ENCODE assay signal across 8 mouse cellular contexts in the genomic region with DNA sequence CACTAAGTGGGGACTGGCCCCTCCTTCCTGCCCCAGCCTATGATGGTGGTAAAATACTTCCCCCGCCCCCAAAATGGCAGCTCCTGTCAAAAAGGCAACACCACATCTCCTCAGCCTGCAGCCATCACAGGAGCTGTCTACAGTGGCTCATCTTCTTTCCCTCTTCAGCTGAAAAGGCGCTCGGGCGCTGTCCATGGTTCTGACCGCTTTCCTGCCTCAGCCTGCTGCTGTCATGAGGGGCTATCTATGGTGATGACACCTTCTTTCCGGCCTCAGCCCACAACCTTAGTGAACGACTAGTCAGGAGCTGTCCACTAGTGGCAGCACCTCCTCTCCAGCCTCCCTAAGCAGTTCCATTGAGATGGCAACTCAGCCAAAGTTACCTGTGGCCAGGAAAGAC. TPM values are rescaled to one million over a fixed set of nuclear protein-coding genes. Genes with fewer than 3 reads are reported as not detected.
A peak's percentile ranks its signal among the peaks of the same experiment; 100 is the strongest.
DNase-seq lines count a peak whose midpoint lies in the region; ATAC-seq lines count a peak whose summit lies in the region.

No protein-coding gene starts in this region.

- no peaks in the 10 kb centered on the region for H3K4me1 ChIP-seq in heart, embryonic 10.5 days
- no peaks in the 10 kb centered on the region for H3K4me1 ChIP-seq in heart, embryonic 11.5 days (ENCODE audit: control insufficient read depth, insufficient read depth, low read length)
- no peaks in the 10 kb centered on the region for H3K4me1 ChIP-seq in forebrain, embryonic 13.5 days

- no peaks in the 10 kb centered on the region for H3K36me3 ChIP-seq in heart, embryonic 10.5 days
- no peaks in the 10 kb centered on the region for H3K36me3 ChIP-seq in heart, embryonic 11.5 days (ENCODE audit: control insufficient read depth, insufficient read depth, low read length)
- H3K36me3 ChIP-seq in forebrain, embryonic 13.5 days (ENCODE audit: poor library complexity, severe bottlenecking) = no peaks in the 10 kb centered on the region

- no peak overlapping the region for H3K4me2 ChIP-seq in heart, embryonic 11.5 days
- no peak overlapping the region for H3K4me2 ChIP-seq in forebrain, embryonic 13.5 days

- no peaks in the 10 kb centered on the region for H3K9me3 ChIP-seq in heart, embryonic 10.5 days
- H3K9me3 ChIP-seq in heart, embryonic 11.5 days (replicated peaks; ENCODE audit: control insufficient read depth, low read length) = no peaks in the 10 kb centered on the region
- H3K9me3 ChIP-seq in forebrain, embryonic 13.5 days (replicated peaks) = no peaks in the 10 kb centered on the region

- peak; percentile 81 for DNase-seq in heart, embryonic 10.5 days (ENCODE audit: low spot score)
- peak; percentile 51 to 54 for DNase-seq in B cell, adult 2 months
- DNase-seq in c-Kit-positive CD71-positive TER-119-negative erythroid progenitor cells, embryonic 14.5 days (ENCODE audit: low read depth) = peak; percentile 21
- peak; percentile 20 to 82 for DNase-seq in kidney, postnatal 36 days
- DNase-seq in testis, postnatal 14 days (ENCODE audit: low spot score) = peak; percentile 60
- DNase-seq in urinary bladder, adult 2 months (ENCODE audit: low spot score) = no peak

- H3K27me3 ChIP-seq in heart, embryonic 10.5 days (ENCODE audit: insufficient read depth, poor library complexity, severe bottlenecking) = no peaks in the 10 kb centered on the region
- H3K27me3 ChIP-seq in heart, embryonic 11.5 days (ENCODE audit: control insufficient read depth, insufficient read depth, low read length) = no peaks in the 10 kb centered on the region
- no peaks in the 10 kb centered on the region for H3K27me3 ChIP-seq in forebrain, embryonic 13.5 days

- no peak for ATAC-seq in heart, embryonic 11.5 days (replicated peaks; ENCODE audit: insufficient number of reproducible peaks, low FRiP score, low TSS enrichment)
- no peak for ATAC-seq in forebrain, embryonic 13.5 days

- WGBS in heart, embryonic 10.5 days = 12% methylated on average over 7 of the region's 7 CpGs
- 12% methylated on average over 7 of the region's 7 CpGs for WGBS in heart, embryonic 11.5 days (ENCODE audit: insufficient replicate concordance)
- WGBS in forebrain, embryonic 13.5 days = 28% methylated on average over 7 of the region's 7 CpGs

- H3K27ac ChIP-seq in heart, embryonic 10.5 days = no peak overlapping the region
- H3K27ac ChIP-seq in heart, embryonic 11.5 days (ENCODE audit: low read depth, low read length) = no peak overlapping the region
- no peak overlapping the region for H3K27ac ChIP-seq in forebrain, embryonic 13.5 days

- H3K4me3 ChIP-seq in heart, embryonic 10.5 days = no peak overlapping the region
- H3K4me3 ChIP-seq in heart, embryonic 11.5 days (ENCODE audit: low read depth, low read length) = no peak overlapping the region
- H3K4me3 ChIP-seq in forebrain, embryonic 13.5 days = no peak overlapping the region

- H3K9ac ChIP-seq in heart, embryonic 11.5 days (ENCODE audit: low read depth, low read length) = no peak overlapping the region
- H3K9ac ChIP-seq in forebrain, embryonic 13.5 days = no peak overlapping the region

RNA-seq across cellular contexts. Expression of a gene that starts 23.0 kb away (rescaled TPM):
- 3.5 and 4.6 TPM in 2 replicates for polyA plus RNA-seq in heart, embryonic 10.5 days (2016; fragmentation: Nextera tagmentation; extraction: Ambion mirVana)
- 5.6 and 6.0 TPM in 2 replicates for polyA plus RNA-seq in heart, embryonic 11.5 days (2014; fragmentation: Nextera tagmentation; extraction: Ambion mirVana)
- 14.0 and 14.2 TPM in 2 replicates for polyA plus RNA-seq in forebrain, embryonic 13.5 days (2015; fragmentation: Nextera tagmentation; extraction: Ambion mirVana)
- polyA plus RNA-seq in urinary bladder, adult 2 months (2012; rRNA removed) = 4.7 and 5.8 TPM in 2 replicates

RNA-seq across cellular contexts. Expression of a gene that starts 23.1 kb away (rescaled TPM):
- polyA plus RNA-seq in heart, embryonic 10.5 days (2016; fragmentation: Nextera tagmentation; extraction: Ambion mirVana) = 18.5 and 19.9 TPM in 2 replicates
- polyA plus RNA-seq in heart, embryonic 11.5 days (2014; fragmentation: Nextera tagmentation; extraction: Ambion mirVana) = 16.4 and 16.9 TPM in 2 replicates
- 21.1 and 22.1 TPM in 2 replicates for polyA plus RNA-seq in forebrain, embryonic 13.5 days (2015; fragmentation: Nextera tagmentation; extraction: Ambion mirVana)
- polyA plus RNA-seq in urinary bladder, adult 2 months (2012; rRNA removed) = 7.5 and 8.7 TPM in 2 replicates
